Mouse (Mus musculus) E14TG2a.4 (cell line): Measurements from ENCODE around the gene Mapk8ip1.

Source experiments
- CTCF ChIP-seq: conservative IDR thresholded peaks from 2 replicates; pipeline ENCODE4 v1.5.1; 2014; ENCODE audit warnings: low read length
- NANOG ChIP-seq: IDR thresholded peaks from 2 replicates; pipeline ENCODE4 v1.6.1; 2014; ENCODE audit warnings: borderline replicate concordance, low read length, mixed read lengths
- POU5F1 ChIP-seq: IDR thresholded peaks from 2 replicates; pipeline ENCODE4 v1.6.1; 2014; ENCODE audit warnings: low read length, borderline replicate concordance

- TF ChIP-seq CTCF: no peak
- no peak for TF ChIP-seq NANOG
- no peak for TF ChIP-seq POU5F1
Observed at GRCm38 (mm10) chr2:92391116-92391515, 9.9 kb downstream of the Mapk8ip1 start.
